Mouse (Mus musculus) ovary, postnatal 14 days (tissue): ENCODE data around the gene Tagln2.
A peak's percentile ranks its signal among the peaks of the same experiment; 100 is the strongest.

Experiments used
- DNase-seq: peaks from one replicate; pipeline ENCODE4 v3.0.0; 2022; ENCODE audit warnings: low spot score

Tagln2 gene

GRCm38 (mm10) chr1:172499765-172500441, at the start of gene Tagln2:
TSS of gene Tagln2 (plus strand) at chr1:172500047.
- DNase-seq = peak; percentile 74

- DNase-seq = no peak
Measured at GRCm38 (mm10) chr1:172450226-172450625, 49.6 kb upstream of the Tagln2 start.

- DNase-seq = no peak
Measured at GRCm38 (mm10) chr1:172450848-172451470, 48.9 kb upstream of the Tagln2 start.

GRCm38 (mm10) chr1:172452911-172453310, 46.9 kb upstream of the Tagln2 start:
- DNase-seq = no peak

GRCm38 (mm10) chr1:172453810-172454209, 46.0 kb upstream of the Tagln2 start:
- DNase-seq = no peak

- DNase-seq = no peak
Measured at GRCm38 (mm10) chr1:172455416-172455815, 44.4 kb upstream of the Tagln2 start.

- no peak for DNase-seq
Measured at GRCm38 (mm10) chr1:172456001-172456677, 43.7 kb upstream of the Tagln2 start.

- DNase-seq = no peak
Measured at GRCm38 (mm10) chr1:172457196-172457595, 42.7 kb upstream of the Tagln2 start.

GRCm38 (mm10) chr1:172458041-172458440, 41.8 kb upstream of the Tagln2 start:
- DNase-seq = no peak

GRCm38 (mm10) chr1:172461602-172462001, 38.2 kb upstream of the Tagln2 start:
- DNase-seq = no peak

- DNase-seq = no peak
Measured at GRCm38 (mm10) chr1:172462534-172462933, 37.3 kb upstream of the Tagln2 start.

GRCm38 (mm10) chr1:172463387-172464333, 36.2 kb upstream of the Tagln2 start:
- DNase-seq = no peak

- DNase-seq = no peak
Measured at GRCm38 (mm10) chr1:172468301-172468877, 31.5 kb upstream of the Tagln2 start.

GRCm38 (mm10) chr1:172469373-172469772, 30.5 kb upstream of the Tagln2 start:
- no peak for DNase-seq

GRCm38 (mm10) chr1:172469810-172470448, 29.9 kb upstream of the Tagln2 start:
- no peak for DNase-seq

- DNase-seq = no peak
Measured at GRCm38 (mm10) chr1:172472909-172473308, 26.9 kb upstream of the Tagln2 start.

- DNase-seq = no peak
Measured at GRCm38 (mm10) chr1:172474196-172474595, 25.7 kb upstream of the Tagln2 start.

GRCm38 (mm10) chr1:172475054-172475741, 24.6 kb upstream of the Tagln2 start, which contains the start of gene Slamf9:
TSS of gene Slamf9 (plus strand) at chr1:172475358.
- no peak for DNase-seq

- no peak for DNase-seq
Measured at GRCm38 (mm10) chr1:172478020-172478419, 21.8 kb upstream of the Tagln2 start.

GRCm38 (mm10) chr1:172480376-172480775, 19.5 kb upstream of the Tagln2 start:
- no peak for DNase-seq
